Mouse (Mus musculus): Measurements from ENCODE around the gene Mon1a.

The Mon1a gene

DNA sequence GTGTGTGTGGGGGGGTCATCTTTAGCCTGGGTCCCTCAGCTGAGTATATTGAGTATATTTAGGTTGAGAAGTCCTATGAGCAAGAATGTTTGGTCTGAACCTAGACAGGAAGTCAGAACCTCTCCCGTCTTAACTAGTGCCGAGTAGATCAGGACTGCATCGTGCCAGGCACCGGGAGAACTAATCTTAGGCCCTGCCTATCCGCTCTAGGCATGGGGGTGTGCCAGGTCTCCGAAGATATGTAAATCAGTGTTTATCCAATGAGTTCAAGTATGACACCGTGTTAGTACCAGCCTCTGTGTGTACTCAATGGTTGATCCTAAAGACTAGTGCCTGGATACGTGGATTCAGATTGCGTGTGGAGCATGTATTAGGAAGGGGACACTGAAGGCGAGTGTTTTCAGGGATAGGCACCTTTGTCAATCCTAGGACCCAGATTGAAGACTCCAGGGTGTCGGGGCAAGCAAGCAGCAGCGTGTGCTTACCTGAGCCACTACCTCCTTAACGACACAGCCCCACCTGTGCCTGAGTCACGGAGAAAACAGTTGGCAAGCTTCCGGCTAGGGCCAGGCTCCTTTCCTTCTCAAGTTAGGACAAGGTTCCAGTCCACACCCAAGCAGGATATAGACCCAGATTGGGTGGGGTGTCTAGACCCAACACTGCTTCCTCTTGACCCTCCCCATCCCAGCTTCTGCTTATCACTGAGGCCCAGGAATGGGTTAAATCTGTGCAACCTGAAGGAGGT lies 22.2 kb downstream of the Mon1a start:
- no peak for DNase-seq

DNA sequence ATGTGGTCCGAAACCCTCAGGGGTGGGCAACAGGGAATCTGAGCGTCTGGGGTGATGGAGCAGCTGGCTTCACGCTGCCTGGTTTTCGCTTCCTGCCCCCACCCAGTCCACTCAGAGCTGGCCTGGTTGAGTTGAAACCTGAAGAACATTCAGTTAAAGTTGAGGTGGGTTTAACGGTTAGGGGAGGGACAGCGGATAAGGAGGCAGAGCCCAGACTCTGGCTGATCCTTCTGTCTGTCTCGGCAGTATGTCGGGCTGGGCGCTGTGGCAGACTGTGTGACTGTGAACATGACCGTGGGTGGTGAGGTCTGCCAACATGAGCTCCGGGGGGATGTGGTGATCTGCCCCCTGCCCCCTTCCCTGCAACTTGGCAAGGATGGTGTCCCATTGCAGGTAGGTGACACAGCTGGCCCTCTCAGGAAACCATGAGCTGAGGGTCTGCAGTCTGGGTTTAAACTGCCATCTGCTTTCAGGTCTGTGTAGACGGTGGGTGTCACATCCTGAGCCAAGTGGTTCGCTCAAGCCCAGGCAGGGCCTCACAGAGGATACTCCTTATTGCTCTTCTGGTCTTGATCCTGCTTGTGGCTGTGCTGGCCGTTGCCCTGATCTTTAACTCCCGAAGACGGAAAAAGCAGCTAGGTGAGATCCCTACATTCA lies 26.9 kb downstream of the Mon1a start:
- DNase-seq = no peak

DNA sequence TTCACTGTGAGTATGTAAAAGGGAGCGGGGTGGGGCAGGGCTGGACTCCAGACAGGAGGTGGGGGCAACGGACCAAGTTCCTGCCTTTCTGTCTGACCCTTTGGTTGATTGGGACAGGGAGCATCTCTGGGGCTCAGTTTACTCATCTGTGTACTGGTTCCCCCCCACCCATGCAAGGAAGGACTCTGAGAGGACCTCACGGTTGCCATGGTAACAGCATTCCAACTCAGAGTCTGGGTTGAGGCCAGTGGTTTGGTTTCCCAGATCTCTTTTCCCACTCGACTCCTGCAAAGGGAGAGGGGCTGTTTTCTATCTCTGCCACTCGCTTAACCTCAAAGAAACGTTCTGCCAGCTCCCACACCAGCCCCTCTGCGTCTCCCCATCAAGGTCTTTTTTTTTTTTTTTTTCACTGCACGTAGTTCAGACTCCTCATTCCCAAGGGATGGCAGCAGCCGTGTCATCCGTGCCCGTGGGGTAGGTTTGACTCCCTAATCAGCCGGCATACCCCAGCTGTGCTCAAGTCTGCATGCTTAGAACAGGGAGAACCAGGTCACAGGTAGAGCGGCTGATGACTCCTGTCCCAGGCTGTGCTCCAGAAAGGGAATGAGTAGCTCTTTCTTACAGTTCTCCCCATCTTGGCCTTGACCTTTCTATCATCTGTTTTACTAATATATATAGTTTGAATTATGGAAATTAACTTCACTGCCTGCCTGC lies 30.1 kb downstream of the Mon1a start:
- DNase-seq = no peak

DNA sequence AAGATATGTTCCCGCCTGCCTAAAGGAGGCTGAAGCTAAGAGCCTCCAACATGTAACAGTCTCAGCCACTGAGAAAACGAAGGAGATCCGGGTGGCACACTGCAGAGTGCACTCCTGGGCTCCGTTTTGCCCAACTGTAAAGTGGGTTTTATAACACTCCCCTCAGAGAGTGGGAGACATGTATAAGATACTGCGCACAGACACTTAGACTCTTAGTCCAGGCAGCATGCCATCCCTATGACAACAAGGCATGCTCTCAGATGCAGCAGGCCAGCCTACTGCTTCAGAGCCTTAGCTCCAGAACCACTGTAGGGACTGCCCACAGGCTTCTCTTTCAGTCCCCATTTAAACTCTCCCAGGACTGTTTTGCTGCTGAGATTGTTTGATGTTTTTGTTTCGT lies 30.9 kb downstream of the Mon1a start:
- no peak for DNase-seq

DNA sequence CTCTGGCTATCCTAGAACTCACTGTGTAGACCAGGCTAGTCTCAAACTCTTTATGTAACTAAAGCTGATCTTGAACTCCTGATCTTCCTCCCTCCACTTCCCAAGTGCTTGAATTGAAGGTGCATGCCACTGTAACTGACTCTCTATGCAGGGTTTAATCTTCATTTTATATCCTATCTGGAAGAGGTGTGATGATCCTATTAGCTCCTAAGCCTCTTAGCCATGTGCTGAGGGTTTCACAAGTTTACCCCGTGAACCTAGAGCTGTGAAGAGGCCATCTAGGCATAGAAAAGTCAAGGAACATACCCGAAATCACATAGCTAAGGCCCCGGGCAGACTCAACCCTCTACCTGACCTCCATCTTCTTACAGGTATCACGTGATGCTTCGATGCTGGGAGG lies 31.5 kb downstream of the Mon1a start:
- no peak for DNase-seq

DNA sequence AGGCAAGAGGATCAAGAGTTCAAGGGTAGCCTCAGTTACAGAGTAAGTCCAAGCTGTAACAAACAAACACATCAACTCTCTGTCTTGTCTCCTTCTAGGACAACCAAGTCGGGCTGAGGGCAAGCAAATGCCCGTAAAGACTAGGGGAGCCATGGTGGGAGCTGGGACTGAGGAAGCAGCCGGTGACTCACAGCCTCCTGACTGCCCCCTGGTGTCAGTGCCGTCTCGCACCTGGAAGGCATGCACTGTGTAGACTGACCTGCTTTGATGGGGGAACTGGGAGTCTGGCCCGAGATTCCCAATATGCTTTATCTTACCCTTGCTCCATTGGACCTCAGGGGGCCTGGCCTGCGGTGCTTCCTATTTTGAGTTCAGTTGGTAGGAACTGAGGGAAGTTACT lies 35.1 kb downstream of the Mon1a start:
- no peak for DNase-seq

DNA sequence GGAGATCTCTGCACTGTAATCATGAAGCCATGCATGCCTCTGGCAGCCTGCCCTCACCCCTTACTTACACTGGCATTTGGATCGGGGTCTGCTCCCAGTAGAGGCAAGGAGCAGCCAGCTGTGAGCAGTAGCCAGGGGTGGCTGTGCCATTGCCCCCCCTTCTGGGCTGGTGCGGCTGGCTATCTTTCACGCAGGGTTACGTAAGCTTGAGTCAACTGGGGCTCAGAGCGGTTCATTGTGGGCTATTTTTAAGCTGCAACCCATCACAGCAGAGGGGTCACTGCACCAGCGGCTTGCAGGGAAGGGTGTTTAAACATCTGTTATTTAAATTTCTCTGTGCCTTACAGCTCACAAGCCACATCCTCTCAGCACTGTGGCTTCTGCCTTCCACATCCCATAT lies 36.0 kb downstream of the Mon1a start:
- no peak for DNase-seq

DNA sequence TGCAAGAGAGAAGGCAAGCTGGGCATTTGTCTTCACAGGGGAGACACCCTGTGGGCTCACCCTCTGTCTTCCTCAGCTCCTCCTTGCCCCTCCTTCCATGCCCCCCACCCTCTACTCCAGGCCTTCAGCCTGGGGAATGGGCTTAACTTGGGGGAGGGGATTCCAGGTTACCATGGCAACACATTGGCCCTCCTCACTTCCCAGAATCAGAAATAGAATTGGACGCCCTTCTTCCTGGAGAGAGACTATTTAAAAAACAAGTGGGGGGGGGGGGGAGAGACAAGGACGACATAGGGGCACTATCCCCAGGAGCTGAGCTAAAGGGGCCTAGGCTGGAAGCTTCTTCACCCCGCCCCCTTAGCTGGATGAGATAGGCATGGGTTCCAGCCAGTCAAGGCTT lies 37.3 kb downstream of the Mon1a start:
- no peak for DNase-seq

DNA sequence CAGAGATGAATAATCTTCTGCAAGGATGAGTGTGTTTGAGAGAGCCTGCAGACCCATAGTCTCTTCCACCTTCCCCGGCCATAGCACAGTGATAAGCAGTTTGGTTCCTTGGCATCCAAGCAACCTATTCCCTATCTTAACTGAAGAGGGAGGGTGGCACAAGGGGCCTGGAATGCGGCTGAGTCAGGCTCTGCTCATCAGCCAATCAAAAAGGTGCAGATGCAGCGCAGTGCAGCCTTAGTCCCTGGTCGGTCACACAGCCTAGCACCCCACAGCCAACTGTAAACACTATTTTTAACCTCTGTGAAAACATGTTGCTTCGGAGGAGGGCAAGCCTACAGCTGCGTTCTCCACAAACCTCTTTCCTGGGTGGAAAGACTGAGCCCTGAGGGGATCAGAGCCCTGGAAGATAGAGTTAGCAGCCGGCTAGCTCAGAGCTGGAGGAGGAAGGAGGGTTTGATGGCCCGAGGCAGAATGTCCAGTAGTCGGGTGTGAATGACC lies 39.0 kb downstream of the Mon1a start:
- no peak for DNase-seq

DNA sequence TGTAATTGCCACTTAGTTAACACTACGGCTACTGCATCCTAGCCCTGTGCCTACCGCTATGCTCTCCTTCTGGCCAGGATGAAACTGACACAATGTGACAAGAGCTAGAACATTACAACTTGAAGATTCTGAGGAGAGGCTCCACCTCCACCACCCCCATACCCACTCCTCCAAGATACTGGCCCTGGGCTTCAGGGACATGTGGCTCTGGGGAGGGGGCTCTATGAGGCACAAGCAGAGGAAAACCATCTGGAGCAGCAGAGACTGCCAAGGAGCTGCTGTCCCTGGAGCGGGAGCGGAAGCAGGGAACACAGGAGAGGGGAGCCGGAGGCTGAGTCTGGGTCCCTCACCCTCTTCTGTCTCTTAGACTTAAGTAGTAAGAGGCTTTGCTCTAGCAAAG lies 39.8 kb downstream of the Mon1a start:
- DNase-seq = peak; percentile 60

DNA sequence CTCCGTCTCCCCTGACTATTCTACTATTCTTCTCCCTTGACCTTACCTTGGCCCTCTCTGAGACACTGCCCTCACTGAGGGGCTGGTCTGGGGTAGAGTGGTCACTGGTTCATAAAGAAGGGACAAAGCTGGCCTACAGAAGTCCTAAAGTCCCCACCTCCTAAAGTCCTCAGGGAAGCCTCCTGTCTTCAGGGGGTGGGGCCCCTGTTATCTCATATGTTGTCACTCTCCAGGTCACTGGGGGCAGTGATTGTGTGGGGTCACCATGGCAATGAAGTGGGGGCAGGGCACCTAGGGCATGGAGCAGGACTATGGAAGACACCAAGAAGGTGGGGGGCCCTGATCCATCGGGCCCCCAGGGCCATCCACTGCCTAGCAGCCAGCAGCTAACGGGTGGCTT lies 40.2 kb downstream of the Mon1a start, which contains the start of gene Actl11:
TSS of gene Actl11 (plus strand) at position 301 of the 400 bp plus-strand sequence.
- no peak for DNase-seq

DNA sequence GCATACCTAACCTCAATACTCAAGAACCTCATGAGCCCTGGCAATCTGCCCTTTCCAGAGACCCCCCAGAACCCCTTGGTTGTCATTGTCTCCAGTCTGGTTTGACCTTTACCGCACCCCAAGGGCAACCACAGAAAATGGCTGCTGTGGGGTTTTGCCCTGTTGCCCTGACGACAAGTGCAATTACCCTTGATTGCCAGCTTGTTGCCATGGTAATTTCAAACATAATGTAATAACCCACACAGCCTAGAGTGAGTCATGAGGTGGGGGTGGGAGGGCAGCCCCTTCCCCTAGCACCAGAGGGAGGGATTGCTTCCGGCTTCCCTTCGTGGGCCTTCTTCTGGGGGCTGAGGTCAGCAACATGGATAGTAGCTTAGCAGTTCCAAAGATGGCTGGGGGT lies 44.3 kb downstream of the Mon1a start:
- DNase-seq = peak; percentile 33

DNA sequence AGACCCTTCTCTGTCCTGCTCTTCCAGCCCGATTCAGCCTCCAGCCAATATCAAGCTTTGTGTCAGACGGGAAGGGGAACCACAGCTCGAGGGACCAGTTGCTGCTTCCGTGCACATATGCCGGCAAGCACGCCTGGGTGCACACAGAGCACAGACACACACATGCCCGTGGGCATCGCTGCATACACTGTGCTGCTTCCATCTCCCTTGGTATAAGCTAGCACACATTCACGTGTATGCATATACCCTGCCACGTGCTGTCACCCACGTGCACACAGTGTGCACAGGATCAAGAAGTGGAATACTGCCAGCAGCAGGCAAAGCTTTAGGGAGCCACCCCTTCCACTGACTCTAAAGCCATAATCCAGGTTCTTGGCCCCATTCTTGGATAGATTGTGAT lies 46.2 kb downstream of the Mon1a start:
- peak; percentile 67 for DNase-seq

DNA sequence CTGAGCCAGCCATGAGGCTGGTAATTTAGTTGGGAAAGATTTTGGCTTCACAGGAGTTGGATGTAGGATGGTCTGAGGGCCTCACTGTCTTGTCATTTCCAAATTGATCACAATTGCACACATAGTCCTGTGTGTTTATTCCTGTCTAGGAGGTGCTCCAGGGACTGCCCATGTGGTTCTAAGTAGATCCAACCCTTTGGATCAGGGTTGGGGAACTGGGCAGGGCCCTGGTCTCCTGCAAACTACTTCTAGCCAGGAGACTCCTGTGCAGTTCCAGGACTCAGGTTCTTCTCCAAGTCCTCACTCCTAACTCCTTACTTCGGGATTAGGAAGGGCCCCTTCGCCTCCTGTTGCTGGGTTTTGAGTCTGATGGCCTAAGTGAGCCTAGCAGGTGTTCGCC lies 47.4 kb downstream of the Mon1a start, which contains the start of gene Camkv:
TSS of gene Camkv (plus strand) at position 301 of the 400 bp plus-strand sequence.
- DNase-seq = no peak

DNA sequence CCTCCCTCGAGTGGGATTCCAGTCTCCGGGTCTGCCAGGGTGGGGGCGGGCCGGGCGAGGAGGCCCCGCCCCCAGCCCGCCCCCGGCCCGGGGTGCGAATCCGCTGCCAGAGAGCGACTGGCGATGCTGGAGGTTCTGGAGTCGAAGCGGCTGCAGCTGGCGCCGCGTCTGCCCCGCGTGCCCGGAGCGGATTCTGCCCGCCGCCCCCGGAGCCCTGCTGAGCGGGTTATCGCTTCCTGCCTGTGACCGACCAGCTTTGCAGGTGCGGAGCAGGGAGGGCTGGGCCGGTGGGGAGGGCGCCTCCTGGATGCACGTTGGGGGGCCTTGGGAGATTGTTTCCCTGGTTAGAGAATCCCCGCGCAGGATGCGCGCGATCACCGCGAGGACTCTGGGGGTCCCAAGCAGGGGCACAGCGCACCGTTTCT lies 47.9 kb downstream of the Mon1a start:
- DNase-seq = peak; percentile 57

DNA sequence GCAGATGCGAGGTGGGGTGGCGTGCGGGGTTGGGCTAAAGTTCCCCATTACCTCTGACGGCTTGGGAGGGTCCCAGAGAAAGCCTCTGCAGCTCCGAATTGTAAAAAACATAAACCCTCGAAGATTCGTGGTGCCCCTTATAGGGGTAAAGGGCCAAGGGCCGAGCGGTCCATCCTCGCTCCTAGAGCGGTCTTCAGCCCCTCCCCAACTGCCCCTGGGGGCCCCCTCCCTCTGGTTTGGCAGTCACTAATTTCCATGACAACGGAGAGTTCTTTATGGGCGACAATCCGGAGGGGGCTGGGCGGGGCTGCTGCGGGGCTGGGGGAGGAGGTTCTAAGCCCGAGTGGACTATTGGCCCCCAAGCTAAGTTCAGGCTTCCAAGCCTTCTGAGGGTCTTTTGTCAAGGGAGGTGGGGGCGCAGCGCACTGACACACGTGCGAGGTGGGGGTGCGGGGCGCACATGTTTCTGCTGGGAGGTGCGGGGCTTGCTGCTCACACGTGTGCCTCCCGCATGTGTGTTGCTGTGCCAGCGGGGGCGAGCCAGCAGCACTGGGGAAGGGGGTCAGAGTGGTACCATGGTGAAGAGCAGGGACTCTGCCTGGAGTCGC lies 48.4 kb downstream of the Mon1a start:
- peak; percentile 61 for DNase-seq

DNA sequence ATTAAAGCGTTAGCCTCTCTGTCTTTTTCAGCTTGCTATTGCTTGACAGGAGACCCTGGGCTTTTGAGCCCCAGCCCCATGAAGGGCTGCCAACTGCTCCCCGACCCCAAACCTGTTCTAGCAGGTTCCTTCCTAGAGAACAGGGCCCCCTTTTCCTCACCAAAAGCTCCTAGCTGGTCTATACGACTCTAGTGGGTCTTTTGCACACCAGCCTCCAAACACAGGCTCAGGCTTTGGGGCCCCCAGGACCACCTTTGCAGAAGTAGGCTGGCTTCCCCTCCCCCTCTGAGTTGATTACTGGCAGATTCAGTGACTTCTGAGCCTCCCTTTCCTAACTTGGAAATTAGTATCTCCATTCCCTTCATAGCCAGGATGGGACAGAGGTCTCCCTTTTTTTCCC lies 48.9 kb downstream of the Mon1a start:
- DNase-seq = no peak

DNA sequence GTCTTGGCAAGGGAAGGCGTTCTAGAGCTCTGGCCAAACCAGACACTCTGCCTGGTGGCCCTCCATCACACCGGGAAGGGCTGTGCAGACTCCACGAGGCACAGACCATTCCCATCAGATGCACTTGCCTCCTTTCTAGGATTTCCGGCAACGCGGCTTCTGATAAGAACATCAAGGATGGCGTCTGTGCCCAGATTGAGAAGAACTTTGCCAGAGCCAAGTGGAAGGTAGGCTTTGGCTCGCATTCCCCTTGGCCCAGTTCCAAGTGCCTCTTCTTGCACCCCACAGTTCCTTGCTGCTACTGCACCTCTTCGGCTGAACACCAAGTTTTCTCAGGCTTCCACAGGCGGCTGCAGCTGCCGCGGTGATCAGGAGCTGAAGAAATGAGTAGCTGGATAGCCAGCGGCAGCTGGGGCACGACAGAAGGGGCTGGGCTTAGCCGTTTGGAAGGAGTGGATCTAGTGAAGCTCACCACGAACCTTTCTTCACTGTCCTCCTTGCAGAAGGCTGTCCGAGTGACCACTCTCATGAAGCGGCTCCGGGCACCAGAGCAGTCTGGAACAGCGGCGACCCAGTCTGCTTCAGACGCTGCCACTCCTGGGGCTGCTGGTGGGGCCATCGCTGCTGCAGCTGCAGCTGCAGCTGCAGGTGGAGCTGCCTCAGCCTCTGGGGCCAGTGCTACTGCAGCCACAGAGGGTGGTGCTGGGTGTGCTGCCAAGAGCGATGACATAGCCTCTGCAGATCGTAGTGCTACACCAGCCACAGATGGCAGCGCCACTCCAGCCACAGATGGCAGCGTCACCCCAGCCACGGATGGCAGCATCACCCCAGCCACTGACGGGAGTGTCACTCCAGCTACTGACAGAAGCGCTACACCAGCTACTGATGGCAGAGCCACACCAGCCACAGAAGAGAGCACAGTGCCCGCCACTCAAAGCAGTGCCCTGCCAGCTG lies 59.6 kb downstream of the Mon1a start:
- peak; percentile 72 for DNase-seq

DNA sequence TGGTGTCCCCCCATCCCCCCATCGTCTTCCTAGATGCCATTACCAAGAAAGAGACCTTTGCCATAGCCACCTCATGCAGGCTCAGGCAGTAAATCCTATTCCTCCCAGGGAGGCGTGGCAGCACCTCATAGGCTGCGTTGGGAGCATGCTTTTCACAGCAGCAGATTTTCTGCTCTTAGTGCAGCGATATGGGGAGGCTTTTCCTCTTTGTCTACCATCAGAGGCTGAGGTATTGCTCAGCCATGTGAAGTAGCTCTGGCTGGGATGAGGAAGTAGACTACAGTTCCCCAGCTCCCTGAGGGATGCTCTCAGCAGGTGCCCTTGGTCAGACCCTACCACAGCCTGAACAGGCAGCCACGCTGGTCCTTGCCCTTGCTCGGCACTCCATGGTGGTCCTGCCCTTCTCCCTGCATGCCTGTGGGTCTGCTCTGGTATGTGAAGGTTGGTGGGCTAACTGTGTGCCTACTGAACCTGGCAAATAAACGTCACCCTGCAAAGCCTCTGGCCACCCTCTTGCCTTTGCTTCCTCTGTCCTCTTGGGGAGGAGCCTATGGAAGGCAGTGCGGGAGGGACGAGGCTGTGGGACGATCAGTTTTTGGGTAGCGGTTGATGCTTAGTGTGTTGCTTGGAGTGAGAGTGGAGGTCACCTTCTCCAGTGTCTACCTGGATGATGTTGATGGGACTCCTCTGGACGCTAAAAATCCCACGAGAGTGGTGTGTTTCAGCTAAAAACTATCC lies 61.4 kb downstream of the Mon1a start:
- no peak for DNase-seq

DNA sequence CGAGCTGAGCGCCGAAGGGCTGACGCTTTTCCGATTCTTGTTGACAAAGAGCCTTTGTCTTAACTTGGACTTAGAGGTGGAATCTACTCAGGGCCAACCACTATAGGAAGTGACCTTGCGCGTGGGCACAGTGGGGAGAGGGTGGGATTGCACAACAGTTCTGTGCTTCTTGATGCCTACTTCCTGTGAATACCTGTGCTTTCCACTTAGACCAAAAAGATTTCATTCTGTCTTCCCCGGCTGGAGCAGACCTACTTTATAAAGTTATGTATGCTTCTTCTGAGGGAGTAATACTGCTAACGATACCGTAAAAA lies 61.9 kb downstream of the Mon1a start, which contains the start of gene Traip:
TSS of gene Traip (plus strand) at position 215 of the 314 bp plus-strand sequence.
- DNase-seq = no peak

All from layer of hippocampus, adult 9-11 months (tissue).